Mouse (Mus musculus) bone marrow, adult 2 months (tissue): ENCODE data around the gene Rph3al.

Experiments used
- CTCF ChIP-seq: fragments of 200-500 bp; IDR thresholded peaks from 2 replicates; pipeline ENCODE4 v1.5.1; 2011; ENCODE audit warnings: low read length, control low read depth; ENCODE audit not compliant: control insufficient read depth, insufficient read depth
- POLR2A ChIP-seq: fragments of 200-500 bp; IDR thresholded peaks from 2 replicates; pipeline ENCODE4 v1.6.1; 2011; ENCODE audit warnings: low read depth, mild to moderate bottlenecking, control low read depth, low read length, borderline replicate concordance; ENCODE audit not compliant: control insufficient read depth

GRCm38 (mm10) chr11:75827414-75827813 lies 110.8 kb downstream of the Rph3al start:
- TF ChIP-seq CTCF (no peak), POLR2A (no peak)
